Mouse (Mus musculus): Measurements from ENCODE around the gene Ankrd13a.

DNA sequence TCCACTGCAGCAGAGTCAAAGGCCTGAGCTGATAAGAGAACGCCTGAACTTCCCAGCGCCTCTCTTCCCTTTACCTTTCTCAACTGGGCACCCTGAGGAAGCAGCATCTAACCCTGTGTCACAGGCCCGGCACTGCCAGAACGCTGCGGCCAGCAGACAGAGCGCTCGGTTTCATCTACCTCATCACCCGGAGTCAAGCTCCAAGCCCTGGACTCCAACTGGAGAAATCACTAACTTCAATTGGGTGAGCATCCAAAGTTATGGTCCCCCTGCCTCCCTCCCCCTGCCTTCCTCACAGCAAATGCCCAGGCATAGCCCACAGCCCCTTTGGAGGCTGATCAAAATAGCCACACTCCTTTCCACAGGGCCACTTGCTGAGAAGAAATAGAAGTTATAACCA lies 7.8 kb upstream of the Ankrd13a start:
- TF ChIP-seq CTCF (IDR thresholded peaks at IDR 0.05; ENCODE audit: low read depth, low read length) (no peak), POLR2A (IDR thresholded peaks at IDR 0.05; ENCODE audit: insufficient read depth, low read length) (no peak), EP300 (IDR thresholded peaks at IDR 0.05; ENCODE audit: insufficient read depth, low read depth, low read length) (no peak)

All from ES-Bruce4 (cell line).